Mouse (Mus musculus): ENCODE data around the gene Zfp867. TPM values are rescaled to one million over a fixed set of nuclear protein-coding genes. Genes with fewer than 3 reads are reported as not detected.

Gene Zfp867
- total RNA-seq (2021) = 1 to 10 TPM; 4.2 to 5.0 TPM
- long read RNA-seq, transcript Zfp867-201 (4 exons, 3,412 nt) = major isoform, 7 of 11 reads
- long read RNA-seq, partial matches to known transcripts = 3 of 11 reads
- long read RNA-seq, other reads (novel, unspliced or antisense) = 1 of 11 reads

DNA sequence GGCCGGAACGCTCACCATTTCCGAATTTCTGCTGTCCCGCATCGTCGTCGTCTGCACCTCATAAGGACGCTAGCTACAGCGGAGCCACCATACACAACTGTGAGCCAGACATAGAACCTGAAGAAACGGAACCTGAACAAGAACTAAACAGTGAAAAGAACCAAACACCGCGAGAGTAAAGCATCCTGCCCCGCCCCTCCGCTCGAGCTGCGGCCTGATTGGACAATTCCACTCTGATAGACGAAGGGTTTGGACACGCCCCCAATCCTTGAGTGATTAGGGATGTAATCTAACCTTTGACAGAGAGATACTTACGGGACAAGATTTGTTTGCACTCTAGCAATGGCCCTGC, at the start of gene Zfp867:
Gene Zfp867, minus strand, starts transcription at position 149 of the 352 bp plus-strand sequence.
- DNase-seq (ENCODE audit: low spot score in 2 of 2) = peak; percentile 89 to 90

DNA sequence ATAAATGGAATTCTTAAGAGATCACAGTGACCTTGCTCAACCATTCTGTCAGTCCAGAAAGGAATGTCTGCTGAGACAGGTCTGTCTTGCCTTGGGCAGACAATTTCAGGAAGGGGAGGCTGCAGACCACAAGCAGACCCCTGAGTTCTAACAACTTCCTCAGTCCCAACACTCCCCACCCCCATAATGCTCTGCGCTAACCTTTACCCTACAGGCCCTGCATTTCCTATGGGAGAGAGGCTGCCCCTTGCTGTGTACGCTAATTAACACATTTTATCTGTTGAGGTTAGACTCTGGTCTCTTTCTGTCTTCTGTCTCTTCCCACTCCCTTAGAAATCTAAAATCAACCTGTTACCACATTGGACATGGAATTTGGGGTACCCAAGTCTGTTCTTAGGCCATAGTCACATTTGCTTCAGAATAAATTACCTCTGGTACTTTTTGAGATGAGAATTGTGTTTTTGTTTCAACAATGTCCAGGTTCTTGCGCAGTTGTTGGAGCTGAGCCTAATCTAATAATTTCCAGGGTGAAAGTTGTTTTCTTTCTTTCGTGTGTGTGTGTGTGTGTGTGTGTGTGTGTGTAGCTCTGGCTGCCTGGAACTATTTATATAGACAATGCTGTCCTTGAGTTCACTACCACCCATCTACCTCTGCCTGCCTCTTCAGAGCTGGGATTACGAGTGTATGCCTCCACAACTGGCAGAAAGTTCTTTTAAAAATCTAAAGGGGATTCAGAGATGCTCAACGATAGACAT, 47.6 kb upstream of the Zfp867 start:
- no peak for DNase-seq (ENCODE audit: low spot score in 2 of 2)

DNA sequence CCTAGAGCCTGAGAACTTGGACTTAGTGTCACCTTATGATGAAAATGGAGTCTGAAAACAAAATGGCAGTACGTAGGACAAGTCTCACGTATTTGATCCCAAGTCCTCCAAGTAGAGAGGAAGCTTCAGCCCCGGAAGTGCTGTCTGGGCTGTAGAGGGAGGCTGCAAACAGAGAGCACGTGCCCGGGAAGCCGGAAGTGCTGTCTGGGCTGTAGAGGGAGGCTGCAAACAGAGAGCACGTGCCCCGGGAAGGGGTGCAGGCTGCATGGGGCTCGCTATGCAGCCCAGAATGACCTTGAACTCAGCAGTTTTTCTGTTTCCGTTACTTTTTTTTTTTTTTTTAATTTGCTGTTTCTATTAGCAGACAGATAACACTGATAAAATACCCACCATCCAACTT, 46.0 kb upstream of the Zfp867 start:
- no peak for DNase-seq (ENCODE audit: low spot score in 2 of 2)

DNA sequence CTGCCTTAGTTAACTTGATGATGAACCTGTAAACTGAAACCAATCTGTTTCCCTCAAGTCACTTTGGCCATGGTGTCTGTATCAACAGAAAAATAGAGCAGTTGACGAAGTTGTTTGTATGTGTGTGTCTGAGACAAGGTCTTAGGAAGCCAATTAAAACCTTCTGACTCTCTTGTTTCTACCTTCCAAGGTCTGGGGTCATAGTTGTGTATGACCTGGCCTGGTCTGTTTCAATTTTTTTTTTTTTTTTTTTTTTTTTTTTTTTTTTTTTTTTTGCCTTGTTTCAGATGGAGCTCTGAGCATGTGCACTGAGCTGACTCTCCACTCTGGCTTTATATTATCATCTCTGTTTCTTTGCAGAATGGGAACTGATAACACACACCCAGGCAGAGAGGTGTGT, 45.2 kb upstream of the Zfp867 start:
- no peak for DNase-seq (ENCODE audit: low spot score in 2 of 2)

DNA sequence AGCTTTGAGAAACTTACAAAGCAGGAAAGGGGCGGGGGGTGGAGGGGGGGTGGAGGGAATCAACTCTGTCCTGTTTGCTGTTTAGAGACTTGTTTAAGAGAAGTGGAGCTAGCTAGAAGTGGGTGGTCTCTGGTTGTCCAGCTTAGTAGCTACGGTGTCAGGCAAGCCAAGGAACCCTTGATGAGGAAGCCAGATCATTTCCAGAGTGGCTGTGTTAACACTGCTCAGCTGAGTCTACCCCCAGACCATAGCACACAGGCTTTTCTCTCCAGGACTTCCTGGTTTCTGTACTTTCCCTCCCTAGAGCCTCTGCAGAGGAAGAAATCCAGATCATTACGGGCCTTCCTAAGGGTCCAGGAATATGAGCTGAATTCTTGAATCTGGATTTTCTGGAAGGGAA, 42.5 kb upstream of the Zfp867 start:
- DNase-seq (ENCODE audit: low spot score in 2 of 2) = no peak

DNA sequence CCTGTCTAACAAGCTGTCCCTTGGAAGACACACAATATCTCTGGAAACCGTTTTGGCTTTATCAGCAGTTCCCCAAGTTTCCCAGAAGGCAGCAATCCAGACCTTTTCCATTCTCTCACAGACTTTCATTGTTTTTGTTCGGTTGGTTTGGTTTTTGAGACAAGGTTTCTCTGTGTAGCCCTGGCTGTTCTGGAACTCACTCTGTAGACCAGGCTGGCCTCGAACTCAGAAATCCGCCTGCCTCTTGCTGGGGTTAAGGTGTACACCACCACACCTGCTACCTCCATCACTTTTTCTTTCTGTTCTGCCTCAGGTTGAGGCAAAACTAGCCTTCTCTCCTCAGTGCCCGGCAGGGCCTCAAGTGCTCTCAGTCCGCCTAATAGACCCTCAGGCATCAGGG, 42.1 kb upstream of the Zfp867 start:
- DNase-seq (ENCODE audit: low spot score in 2 of 2) = no peak

DNA sequence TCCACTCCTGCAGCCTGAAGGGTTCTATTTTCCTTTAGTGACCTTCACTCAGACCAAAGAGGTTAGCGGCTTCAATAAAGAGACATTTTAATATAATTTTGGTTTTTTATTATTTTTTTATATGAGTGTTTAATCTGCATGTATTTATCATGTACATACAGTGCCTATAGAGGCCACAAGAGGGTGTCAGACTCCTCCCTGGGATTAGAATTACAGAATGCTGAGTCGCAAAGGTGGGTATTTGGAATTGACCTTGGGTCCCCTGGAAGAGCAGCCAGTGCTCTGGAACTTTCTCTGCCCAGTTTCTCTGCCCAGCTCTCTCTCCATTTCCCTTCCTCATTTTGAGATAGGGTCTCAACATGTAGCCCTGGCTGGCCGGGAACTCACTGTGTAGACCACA, 41.3 kb upstream of the Zfp867 start:
- DNase-seq (ENCODE audit: low spot score in 2 of 2) = no peak

DNA sequence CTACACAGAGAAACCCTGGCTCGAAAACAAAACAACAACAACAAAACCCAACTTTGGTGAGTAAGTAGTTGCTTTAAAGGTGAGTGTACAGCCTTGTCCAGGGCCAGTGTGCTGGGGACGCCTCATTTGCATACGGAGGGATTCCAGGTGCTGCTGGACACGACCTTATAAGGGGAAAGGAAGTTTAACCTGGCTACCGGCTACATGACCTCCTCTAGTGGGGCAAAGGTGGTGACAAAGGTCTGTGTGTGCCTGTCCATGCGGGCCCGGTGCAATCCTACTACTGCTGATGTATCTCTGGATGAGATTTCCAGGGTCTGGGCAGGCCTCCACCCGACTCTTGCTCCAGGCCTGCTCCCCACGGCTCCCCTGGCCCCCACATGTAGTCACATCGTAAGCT, 40.5 kb upstream of the Zfp867 start:
- DNase-seq (ENCODE audit: low spot score in 2 of 2) = no peak

DNA sequence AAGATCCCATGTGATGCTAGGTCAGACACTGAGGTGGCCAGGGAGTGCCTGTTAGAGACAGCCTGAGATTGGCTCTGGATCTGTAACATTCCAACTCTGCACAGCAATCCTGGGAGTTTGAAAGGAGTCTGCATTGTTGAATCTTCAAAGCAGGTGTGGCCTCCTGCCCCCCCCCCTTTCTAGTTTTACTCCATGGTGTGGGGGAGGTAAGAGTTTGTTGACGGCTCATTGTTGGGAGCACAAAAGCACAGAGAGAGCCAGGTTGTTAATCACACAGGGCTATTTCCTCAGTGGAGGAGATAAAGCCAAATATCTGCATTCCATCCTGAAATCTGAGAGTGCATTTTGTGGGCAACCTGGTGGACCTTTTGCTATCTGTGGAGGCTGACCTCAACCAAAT, 39.3 kb upstream of the Zfp867 start:
- DNase-seq (ENCODE audit: low spot score in 2 of 2) = no peak

DNA sequence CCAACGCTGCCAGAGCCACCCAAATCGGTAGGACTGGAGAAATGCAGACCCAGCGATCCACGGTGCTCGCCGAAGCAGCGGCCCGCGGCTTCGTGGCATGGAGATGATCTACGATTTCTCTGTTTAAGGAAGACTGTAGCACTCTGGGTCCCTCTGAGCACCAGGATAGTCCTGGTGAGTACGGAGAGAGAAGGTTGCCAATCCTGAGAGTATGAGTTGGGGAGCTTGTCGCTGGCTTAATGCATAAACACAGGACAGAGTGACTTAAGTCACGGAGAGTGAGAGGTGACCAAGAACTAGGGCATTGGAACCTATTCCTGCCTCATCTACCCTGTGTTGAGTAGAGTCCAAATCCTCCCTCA, 34.4 kb upstream of the Zfp867 start:
- no peak for DNase-seq (ENCODE audit: low spot score in 2 of 2)

DNA sequence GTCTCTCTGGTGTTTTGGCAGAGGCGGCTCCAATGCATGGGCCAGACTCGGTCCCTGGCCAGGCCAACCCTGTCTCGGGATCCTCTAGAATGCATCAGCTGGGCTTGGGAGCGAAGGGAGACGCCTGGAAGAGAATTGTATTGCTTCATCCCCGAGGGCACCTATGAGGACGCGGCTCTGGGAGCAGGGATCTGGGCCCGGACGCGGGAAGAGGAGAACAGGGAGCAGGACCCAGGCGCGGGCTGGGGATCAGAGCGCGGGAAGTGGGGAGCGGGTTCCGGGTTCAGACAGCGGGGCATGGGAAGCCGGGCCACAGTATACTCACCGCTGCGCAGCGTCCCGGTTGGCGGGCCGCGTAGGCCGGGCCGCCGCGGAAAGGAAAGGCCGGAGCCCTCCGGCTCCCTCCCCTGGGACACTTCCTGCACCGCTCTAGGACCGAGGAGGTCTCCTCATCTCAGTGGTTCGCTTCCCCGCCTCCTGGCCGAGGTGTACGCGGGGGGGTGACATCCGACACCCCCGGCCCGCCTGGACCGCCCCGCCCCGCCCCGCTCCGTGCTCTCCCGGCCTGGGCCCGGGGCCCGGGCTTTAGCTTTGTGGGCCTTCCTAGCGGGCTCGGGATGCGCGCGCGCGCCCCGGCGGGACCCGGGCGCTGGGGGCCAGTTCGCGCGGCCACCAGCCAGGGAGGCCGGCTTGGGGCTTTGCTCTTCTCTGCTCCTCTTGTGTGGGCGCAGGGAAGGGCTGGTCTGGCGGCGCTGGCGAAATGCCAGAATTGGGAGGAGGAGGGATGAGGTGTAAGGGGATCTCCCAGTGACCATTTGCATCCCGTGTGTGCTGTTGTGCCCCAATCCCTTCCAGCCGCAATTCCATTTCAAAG, 33.8 kb upstream of the Zfp867 start:
- peak; percentile 82 to 86 for DNase-seq (ENCODE audit: low spot score in 2 of 2)

DNA sequence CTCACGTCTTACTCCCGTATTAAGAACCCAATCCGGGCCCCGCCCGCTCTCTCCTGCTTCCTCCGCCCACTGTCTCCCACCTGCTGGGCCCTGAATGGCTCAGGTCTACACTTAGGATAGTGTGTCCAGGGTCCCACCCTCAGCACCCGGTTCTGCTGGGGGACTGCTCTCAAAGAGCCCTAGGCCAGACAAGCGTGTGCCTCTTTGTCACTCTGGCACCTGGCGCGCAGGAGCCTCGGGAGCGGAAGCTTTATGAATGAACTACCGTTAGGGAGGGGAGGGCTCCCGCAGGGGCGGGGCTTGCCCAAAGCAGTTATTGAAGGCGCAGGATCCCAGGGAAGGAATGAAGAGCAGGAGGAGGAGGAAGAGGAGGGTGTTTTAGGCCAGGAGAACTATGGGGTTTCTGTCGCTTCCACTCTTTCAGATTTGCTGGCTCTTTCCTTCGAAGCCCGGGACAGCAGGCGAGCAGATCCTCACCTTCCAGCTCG, 33.1 kb upstream of the Zfp867 start:
- peak; percentile 51 to 61 for DNase-seq (ENCODE audit: low spot score in 2 of 2)

DNA sequence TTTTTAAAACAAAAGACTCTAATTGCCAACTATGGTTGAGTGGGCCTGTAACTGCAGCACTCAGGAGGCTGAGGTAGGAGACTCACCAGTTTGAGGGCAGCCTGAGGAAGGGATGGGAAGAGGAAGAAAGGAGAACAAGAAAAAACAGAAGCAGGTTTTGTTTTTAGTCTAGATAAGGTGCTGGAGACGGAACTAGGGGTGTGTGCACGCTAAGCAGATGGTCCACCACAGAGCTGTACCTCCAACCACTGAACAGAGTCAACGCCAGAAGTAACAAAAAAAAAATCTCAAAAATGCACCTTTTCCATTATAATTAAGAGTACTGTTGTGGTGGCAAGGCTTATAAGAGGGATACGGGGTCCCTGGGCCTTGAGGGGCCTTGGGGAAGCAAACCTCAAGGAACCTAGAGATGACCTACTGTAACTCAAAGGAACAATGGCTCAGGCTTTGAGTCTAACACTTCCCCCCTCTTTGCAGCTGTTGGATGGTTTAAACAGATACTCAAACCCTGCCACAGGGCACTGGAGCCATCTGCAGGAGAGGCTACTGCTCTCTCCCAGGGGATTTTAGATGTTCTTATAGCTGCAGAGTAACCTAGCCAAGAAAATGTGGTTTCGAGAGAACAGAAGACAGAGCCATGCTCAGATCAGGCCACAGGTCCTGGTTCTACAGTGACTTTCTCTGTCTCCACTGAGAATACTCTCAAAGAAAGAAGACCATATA, 29.9 kb upstream of the Zfp867 start:
- DNase-seq (ENCODE audit: low spot score in 2 of 2) = no peak

DNA sequence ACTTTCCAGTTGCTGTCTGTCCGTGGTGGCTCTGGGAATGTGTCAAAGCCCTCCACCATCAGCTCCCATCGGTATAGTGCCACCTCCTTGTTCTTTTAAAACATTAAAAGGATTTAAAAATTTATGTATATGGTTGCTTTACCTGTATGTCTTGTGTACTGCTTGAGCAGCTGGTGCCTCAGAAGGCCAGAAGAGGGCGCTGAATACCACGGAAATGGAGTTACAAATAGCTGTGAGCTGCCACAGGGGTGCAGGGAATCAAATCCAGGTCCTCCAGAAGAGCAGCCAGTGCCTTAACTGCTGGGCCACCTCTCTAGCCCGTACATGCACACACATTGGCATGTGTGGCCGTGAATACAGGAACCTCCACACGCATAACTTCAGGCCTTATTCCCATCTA, 25.5 kb upstream of the Zfp867 start:
- DNase-seq (ENCODE audit: low spot score in 2 of 2) = no peak

DNA sequence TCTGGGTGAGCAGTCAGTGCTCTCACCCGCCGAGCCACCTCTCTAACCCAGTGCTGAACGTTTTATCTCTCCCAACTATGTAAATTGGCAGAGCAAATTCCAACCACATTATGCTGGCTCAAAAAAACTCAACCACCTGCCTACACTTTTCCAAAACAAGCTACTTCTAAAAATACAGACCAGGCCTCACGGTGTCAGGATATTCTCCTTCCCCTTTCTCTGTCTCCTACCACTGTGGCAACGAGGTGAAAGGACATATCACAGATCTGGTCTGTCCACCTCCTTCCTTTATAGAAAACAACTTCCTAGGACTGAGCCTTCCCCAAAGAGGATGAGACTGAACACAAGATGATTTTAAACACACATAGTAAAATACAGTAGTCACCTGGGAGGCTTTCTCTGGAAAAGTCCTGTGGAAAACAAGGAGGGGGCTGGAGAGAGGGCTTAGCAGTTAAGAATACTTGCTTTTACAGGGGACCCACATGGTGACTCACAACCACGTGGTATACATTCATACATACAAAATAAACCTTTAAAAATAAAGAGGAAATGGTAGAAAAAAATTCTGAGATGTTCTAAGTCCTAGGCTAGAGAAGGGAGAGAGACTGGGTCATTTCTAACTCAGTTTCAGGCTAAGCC, 24.5 kb upstream of the Zfp867 start:
- no peak for DNase-seq (ENCODE audit: low spot score in 2 of 2)

DNA sequence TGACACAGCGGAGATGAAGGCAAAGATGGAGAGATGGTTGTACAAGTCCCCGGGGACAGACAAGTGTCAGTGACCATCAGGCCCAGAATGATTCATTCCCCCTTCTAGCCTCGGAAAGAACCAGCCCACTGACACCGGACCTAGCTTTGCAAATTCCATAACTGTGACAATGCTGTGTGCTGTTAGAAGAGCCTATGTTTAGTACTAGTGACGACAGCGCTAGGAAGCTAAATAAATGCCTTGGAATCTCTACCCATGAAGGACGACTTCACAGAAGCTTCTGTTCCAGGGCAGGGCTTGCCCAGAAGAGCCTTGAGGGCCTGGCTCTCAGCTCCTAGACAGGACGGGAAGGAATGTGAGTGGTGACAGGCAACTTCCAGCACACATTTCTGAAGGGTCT, 13.9 kb upstream of the Zfp867 start:
- DNase-seq (ENCODE audit: low spot score in 2 of 2) = no peak

DNA sequence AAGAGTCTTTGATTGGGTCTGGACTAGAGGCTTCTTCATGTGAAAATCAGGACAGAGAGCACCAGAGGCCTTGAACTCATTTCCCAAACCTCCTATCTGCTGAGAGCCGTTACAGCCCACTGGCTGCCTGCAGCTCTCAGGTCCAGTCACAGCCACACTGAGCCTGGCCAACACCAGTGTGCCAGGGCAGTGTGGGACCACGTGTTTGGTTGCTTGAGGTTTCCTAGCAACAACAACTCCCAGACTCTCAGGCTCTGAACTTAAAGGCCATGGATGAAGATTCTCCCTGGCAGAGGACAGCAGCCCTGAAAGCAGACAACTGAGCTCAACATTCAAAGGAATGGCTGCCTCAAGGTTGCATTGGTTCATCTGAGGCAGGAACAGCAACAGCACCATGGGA, 13.4 kb upstream of the Zfp867 start:
- no peak for DNase-seq (ENCODE audit: low spot score in 2 of 2)

DNA sequence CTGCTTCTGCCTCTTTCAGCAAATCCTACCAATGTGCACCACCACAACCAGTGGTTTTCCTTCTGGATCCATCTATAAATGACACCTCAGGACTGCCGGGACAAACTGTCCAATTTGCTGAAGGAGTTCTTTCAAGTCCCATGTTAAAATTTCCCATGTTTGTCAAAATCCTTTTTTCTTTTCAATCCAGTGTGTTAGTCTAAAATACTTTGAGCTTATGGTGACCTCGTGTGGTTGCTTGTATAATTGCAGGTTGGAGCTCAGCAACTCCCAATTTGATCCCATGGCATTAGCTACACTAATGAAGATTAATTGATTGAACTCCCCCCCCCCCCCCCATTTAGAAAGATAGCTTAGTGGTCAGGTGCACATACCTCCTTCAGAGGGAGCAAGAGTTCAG, 10.9 kb upstream of the Zfp867 start:
- peak; percentile 62 to 72 for DNase-seq (ENCODE audit: low spot score in 2 of 2)

DNA sequence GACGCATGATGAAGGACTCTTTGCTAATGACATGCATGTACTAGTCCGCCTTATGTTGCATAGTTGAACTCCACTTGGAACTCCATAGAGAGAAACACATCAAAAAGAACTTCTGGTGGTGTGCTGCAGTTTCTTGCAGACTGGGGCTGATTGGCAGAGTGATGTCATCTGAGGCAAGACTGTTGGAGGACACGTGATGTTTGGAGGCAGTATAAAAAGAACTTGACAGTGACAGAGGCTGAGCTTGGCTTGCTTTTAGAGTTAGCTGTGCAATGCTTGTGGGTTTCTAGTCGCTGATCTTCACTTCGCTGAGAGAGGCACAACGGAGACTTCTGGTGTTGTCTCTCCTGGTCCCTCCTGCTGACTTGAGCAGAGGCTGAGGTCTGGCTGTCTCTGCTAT, 5.0 kb upstream of the Zfp867 start:
- DNase-seq (ENCODE audit: low spot score in 2 of 2) = no peak

DNA sequence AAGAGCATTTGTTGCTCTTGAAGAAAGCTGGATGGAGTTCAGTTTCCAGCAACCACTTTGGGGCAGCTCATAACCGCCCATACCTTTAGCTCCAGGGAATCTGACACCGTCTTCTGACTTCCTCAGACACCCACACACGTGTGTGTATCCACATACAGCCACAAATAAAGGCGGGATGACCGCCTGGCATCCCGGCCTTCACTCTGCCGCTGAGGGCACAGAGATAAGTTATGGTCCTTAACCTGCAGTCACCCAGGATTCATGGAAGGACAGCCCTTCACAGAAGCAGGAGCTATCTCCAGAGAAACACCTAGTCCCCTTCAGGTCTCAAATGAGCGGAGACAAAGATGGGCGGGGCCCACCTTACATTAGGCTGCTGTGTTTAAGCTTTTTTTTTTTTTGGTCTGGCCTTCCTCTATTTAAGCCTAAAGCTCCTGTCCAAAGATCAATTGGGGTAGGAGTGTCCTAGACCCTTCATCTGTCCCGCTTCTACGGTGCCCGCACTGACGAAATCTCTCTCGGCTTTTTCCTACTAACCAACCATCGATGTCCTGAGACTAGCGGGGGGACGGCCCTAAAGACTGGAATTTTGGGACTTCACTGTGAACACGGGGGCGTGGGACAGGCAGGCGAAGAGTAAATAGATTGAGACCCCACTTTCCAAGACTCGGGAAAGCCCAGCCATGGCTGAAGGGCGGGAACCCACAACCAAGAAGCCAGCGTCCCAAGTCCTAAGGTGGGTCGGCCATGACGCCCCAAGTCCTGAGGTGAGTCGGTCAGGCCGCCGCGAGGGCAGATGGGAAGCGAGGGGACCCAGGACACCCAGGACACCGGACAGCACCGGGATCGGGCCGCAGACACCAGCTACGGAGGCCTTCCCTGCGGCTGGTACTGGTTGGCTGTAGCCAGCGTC, 605 bp downstream of the Zfp867 start:
- DNase-seq (ENCODE audit: low spot score in 2 of 2) = no peak

Measured in layer of hippocampus, postnatal 10 days (tissue).